ENCODE assay signal across 18 mouse cellular contexts in genomic region chr14:39173709-39174108, GRCm38 (mm10).
A peak's percentile ranks its signal among the peaks of the same experiment; 100 is the strongest.
DNase-seq lines count a peak whose midpoint lies in the region; ATAC-seq and TF ChIP-seq lines count a peak whose summit lies in the region.
"Had no signal": no experiment of that assay in that cellular context is flagged by ENCODE, and none has a peak within 500 bp of the region (broad histone marks: within the 10 kb centered on the region; RNA-seq: fewer than 3 reads in every experiment).

No protein-coding gene starts in this region.

- peak overlapping the region; percentile 13; the same call in 1 of the 2 replicates for H3K27ac ChIP-seq in hindbrain, postnatal 0 days
- no peak overlapping the region for H3K27ac ChIP-seq in layer of hippocampus, adult 2 months
- H3K27ac ChIP-seq: heart, adult 2 months; lung, embryonic 15.5 days had no signal

- H3K36me3 ChIP-seq in hindbrain, postnatal 0 days (ENCODE audit: insufficient read depth, low read length) = no peaks in the 10 kb centered on the region
- H3K36me3 ChIP-seq: lung, embryonic 15.5 days had no signal

- H3K4me3 ChIP-seq in hindbrain, postnatal 0 days (ENCODE audit: low read length) = no peak overlapping the region
- H3K4me3 ChIP-seq in layer of hippocampus, adult 2 months = no peak overlapping the region
- H3K4me3 ChIP-seq: erythroblast, embryonic 14.5 days; heart, adult 2 months; lung, embryonic 15.5 days; megakaryocyte, embryonic 14.5 days had no signal

- peak; percentile 76 for DNase-seq in brain, adult 2 months (ENCODE audit: low read depth, low spot score)
- DNase-seq in cerebellum, adult 11-12 months = peak; percentile 71
- peak; percentile 11 for DNase-seq in embryo, embryonic 10.5 days (ENCODE audit: low spot score)
- no peak for DNase-seq in hindbrain, postnatal 0 days (ENCODE audit: low spot score)
- no peak for DNase-seq in layer of hippocampus, adult 2 months (ENCODE audit: low spot score in 2 of 2)
- DNase-seq in urinary bladder, postnatal 25 days (ENCODE audit: low spot score) = no peak
- DNase-seq in kidney, adult 8-10 months = no peak
- DNase-seq in T-cell, adult 2 months (ENCODE audit: low spot score) = no peak
- DNase-seq: adrenal gland, postnatal 14 days; heart, adult 2 months; heart, postnatal 10 days; kidney, adult 2 months; right cerebral cortex, postnatal 4 days had no signal

- 66% methylated on average over 2 of the region's 2 CpGs for WGBS in hindbrain, postnatal 0 days

- H3K27me3 ChIP-seq in hindbrain, postnatal 0 days (ENCODE audit: insufficient read depth, low read length) = no peaks in the 10 kb centered on the region
- H3K27me3 ChIP-seq: CH12.LX; lung, embryonic 15.5 days; megakaryocyte, embryonic 14.5 days; Patski had no signal

- no peak for ATAC-seq in hindbrain, postnatal 0 days
- ATAC-seq: Patski had no signal

- no peak for TF ChIP-seq CTCF in hindbrain, postnatal 0 days (IDR thresholded peaks at IDR 0.05; ENCODE audit: low read depth)
- TF ChIP-seq CTCF in layer of hippocampus, adult 2 months (conservative IDR thresholded peaks at IDR 0.05) = no peak

- H3K9ac ChIP-seq in hindbrain, postnatal 0 days (replicated peaks; ENCODE audit: low read length) = no peak overlapping the region
- H3K9ac ChIP-seq: lung, embryonic 15.5 days had no signal

- H3K4me2 ChIP-seq in hindbrain, postnatal 0 days (ENCODE audit: low read depth, low read length) = no peak overlapping the region
- H3K4me2 ChIP-seq: lung, embryonic 15.5 days had no signal

- no peaks in the 10 kb centered on the region for H3K9me3 ChIP-seq in hindbrain, postnatal 0 days (ENCODE audit: low read length)
- H3K9me3 ChIP-seq: lung, embryonic 15.5 days; megakaryocyte, embryonic 14.5 days had no signal

- H3K4me1 ChIP-seq in hindbrain, postnatal 0 days (ENCODE audit: insufficient read depth, low read length) = no peaks in the 10 kb centered on the region
- H3K4me1 ChIP-seq: lung, embryonic 15.5 days; megakaryocyte, embryonic 14.5 days had no signal

Comparison
In these comparisons a context has a peak if more than half of its experiments do, and no peak if none do; other contexts are left out.
1. DNase-seq: peak in brain, adult 2 months (single experiment), cerebellum, adult 11-12 months (single experiment) and embryo, embryonic 10.5 days (single experiment); none in hindbrain, postnatal 0 days (single experiment), layer of hippocampus, adult 2 months (0 of 2), urinary bladder, postnatal 25 days (single experiment), kidney, adult 8-10 months (0 of 2) and T-cell, adult 2 months (single experiment).